Mouse (Mus musculus) CH12.LX (cell line): ENCODE results near the gene Adora1. TPM values are rescaled to one million over a fixed set of nuclear protein-coding genes. Genes with fewer than 3 reads are reported as not detected.

ENCODE experiments used
- DNase-seq: peaks from one replicate; pipeline ENCODE4 v3.0.0-alpha.2; 2013; ENCODE audit errors: extremely low read depth
- H3K27ac ChIP-seq: 2 replicates; pipeline ENCODE4 v1.5.1; 2012; ENCODE audit warnings: low read depth, mild to moderate bottlenecking, control low read depth, moderate library complexity; ENCODE audit not compliant: insufficient read depth
- H3K27me3 ChIP-seq: replicated peaks from 2 replicates; pipeline ENCODE3; 2012; ENCODE audit warnings: inconsistent platforms
- H3K36me3 ChIP-seq, 2 experiments: replicated peaks in 1 of 2; 2 replicates each; pipeline versions ENCODE3 to v1.6.1; 2012; ENCODE audit warnings: inconsistent platforms in 1 of 2, low read length in 1 of 2, mild to moderate bottlenecking in 1 of 2, mixed read lengths in 1 of 2, moderate library complexity in 1 of 2; ENCODE audit not compliant: control insufficient read depth in 1 of 2, insufficient read depth in 1 of 2
- H3K4me1 ChIP-seq, 2 experiments: 2 replicates each; pipeline ENCODE4 v1.6.1; 2012; ENCODE audit warnings: inconsistent platforms in 1 of 2, moderate library complexity in 1 of 2; ENCODE audit not compliant: insufficient read depth in 2 of 2, control insufficient read depth in 1 of 2
- H3K4me2 ChIP-seq: 2 replicates; pipeline ENCODE4 v1.6.1; 2012; ENCODE audit warnings: low read depth, mild to moderate bottlenecking, control low read depth; ENCODE audit not compliant: poor library complexity, insufficient read depth, severe bottlenecking
- H3K4me3 ChIP-seq, 3 experiments: fragments of 150-350 bp in 1 of 3; sonication (generic) in 1 of 3; replicated peaks in 1 of 3; 2 replicates each; pipeline versions ENCODE3 to v1.5.1; 2011 to 2012; ENCODE audit warnings: low read depth in 2 of 3, low read length in 2 of 3, mild to moderate bottlenecking in 2 of 3, moderate library complexity in 2 of 3, control low read depth in 1 of 3, improper control_type of control experiment in 1 of 3, inconsistent platforms in 1 of 3, mixed read lengths in 1 of 3; ENCODE audit not compliant: poor library complexity in 1 of 3
- H3K79me2 ChIP-seq: replicated peaks from 2 replicates; pipeline ENCODE4 v1.6.1; 2012; ENCODE audit warnings: mild to moderate bottlenecking, moderate library complexity; ENCODE audit not compliant: control insufficient read depth, poor library complexity, insufficient read depth, severe bottlenecking; ENCODE audit errors: extremely low read depth
- H3K9ac ChIP-seq: 2 replicates; pipeline ENCODE4 v1.6.1; 2012; ENCODE audit warnings: low read depth, mild to moderate bottlenecking, control low read depth, moderate library complexity; ENCODE audit not compliant: insufficient read depth
- H3K9me3 ChIP-seq: replicated peaks from 2 replicates; pipeline ENCODE3; 2012; ENCODE audit warnings: low read length, inconsistent platforms, mixed read lengths
- BHLHE40 ChIP-seq: IDR thresholded peaks from 2 replicates; pipeline ENCODE4 v1.6.1; 2011; ENCODE audit warnings: mild to moderate bottlenecking, low read depth, low read length, improper control_type of control experiment
- CTCF ChIP-seq, 2 experiments: IDR thresholded peaks in 1 of 2; conservative IDR thresholded peaks in 1 of 2; 2 replicates each; pipeline ENCODE4 v1.5.1; 2011 to 2012; ENCODE audit warnings: low read depth in 2 of 2, low read length in 2 of 2, improper control_type of control experiment in 1 of 2, inconsistent platforms in 1 of 2, mild to moderate bottlenecking in 1 of 2, moderate library complexity in 1 of 2
- EP300 ChIP-seq: IDR thresholded peaks from 2 replicates; pipeline ENCODE4 v1.6.1; 2011; ENCODE audit warnings: low read length, improper control_type of control experiment
- IRF4 ChIP-seq: IDR thresholded peaks from 2 replicates; pipeline ENCODE4 v1.6.1; 2014; ENCODE audit warnings: low read depth, mild to moderate bottlenecking, inconsistent platforms, low read length, improper control_type of control experiment
- JUN ChIP-seq: IDR thresholded peaks from 2 replicates; pipeline ENCODE4 v1.6.1; 2011; ENCODE audit warnings: low read depth, mild to moderate bottlenecking, low read length, improper control_type of control experiment, moderate library complexity; ENCODE audit not compliant: insufficient read depth
- MAX ChIP-seq: IDR thresholded peaks from 2 replicates; pipeline ENCODE4 v1.6.1; 2011; ENCODE audit warnings: low read length, improper control_type of control experiment
- MEF2A ChIP-seq: IDR thresholded peaks from 2 replicates; pipeline ENCODE4 v1.6.1; 2014; ENCODE audit warnings: low read depth, mild to moderate bottlenecking, inconsistent platforms, low read length, improper control_type of control experiment, borderline replicate concordance
- MXI1 ChIP-seq: IDR thresholded peaks from 2 replicates; pipeline ENCODE4 v1.6.1; 2011; ENCODE audit warnings: mild to moderate bottlenecking, low read depth, low read length, improper control_type of control experiment
- MYC ChIP-seq: IDR thresholded peaks from 2 replicates; pipeline ENCODE4 v1.6.1; 2011; ENCODE audit warnings: low read depth, mild to moderate bottlenecking, improper control_type of control experiment, low read length
- POLR2AphosphoS2 ChIP-seq: IDR thresholded peaks from 2 replicates; pipeline ENCODE4 v1.6.1; 2011; ENCODE audit warnings: low read depth, low read length, improper control_type of control experiment
- SIN3A ChIP-seq: IDR thresholded peaks from 2 replicates; pipeline ENCODE4 v1.6.1; 2012; ENCODE audit warnings: low read length, improper control_type of control experiment, inconsistent platforms
- SMC3 ChIP-seq: IDR thresholded peaks from 2 replicates; pipeline ENCODE4 v1.6.1; 2011; ENCODE audit warnings: low read depth, low read length, improper control_type of control experiment
- USF2 ChIP-seq: conservative IDR thresholded peaks from 2 replicates; pipeline ENCODE4 v1.6.1; 2011; ENCODE audit warnings: low read depth, low read length, improper control_type of control experiment
- ZMIZ1 ChIP-seq: IDR thresholded peaks from 2 replicates; pipeline ENCODE4 v1.6.1; 2012; ENCODE audit warnings: low read depth, mild to moderate bottlenecking, inconsistent platforms, low read length, improper control_type of control experiment
- ZNF384 ChIP-seq: IDR thresholded peaks from 2 replicates; pipeline ENCODE4 v1.6.1; 2012; ENCODE audit warnings: low read depth, low read length, improper control_type of control experiment, inconsistent platforms
- dilution Hi-C: fragments of 300-500 bp; cut with MboI; formaldehyde crosslinking; loops from 2 replicates; pipeline ENCODE4 v1.14.3; 2020; ENCODE audit warnings: low sequenced_read_pairs; ENCODE audit not compliant: extremely low pct_unique_long_range_greater_than_20kb, extremely low pct_ligation_motif_present
- in situ Hi-C: fragments of 300-500 bp; cut with MboI; formaldehyde crosslinking; loops from 3 replicates; pipeline ENCODE4 v1.14.3; 2019; ENCODE audit warnings: low sequenced_read_pairs, low pct_ligation_motif_present, low pct_unique_long_range_greater_than_20kb, mixed read lengths
- polyA plus RNA-seq: library from polyadenylated mRNA; unstranded; fragments of >175 nt; gene quantifications from 2 replicates; pipeline ENCODE4 v1.2.1, GENCODE M21; 2012; ENCODE audit warnings: low read depth; ENCODE audit not compliant: insufficient read length
- total RNA-seq, 2 experiments: library from RNA; depleted of rRNA; stranded (reverse); fragments of 300-350 nt in 1 of 2; fragments of >200 nt in 1 of 2; gene quantifications; 2 replicates each; pipeline ENCODE4 v1.2.3; 2012 to 2014

The Adora1 gene
- total and polyA plus RNA-seq, 3 experiments = 0.20 TPM; not detected in 2

DNA sequence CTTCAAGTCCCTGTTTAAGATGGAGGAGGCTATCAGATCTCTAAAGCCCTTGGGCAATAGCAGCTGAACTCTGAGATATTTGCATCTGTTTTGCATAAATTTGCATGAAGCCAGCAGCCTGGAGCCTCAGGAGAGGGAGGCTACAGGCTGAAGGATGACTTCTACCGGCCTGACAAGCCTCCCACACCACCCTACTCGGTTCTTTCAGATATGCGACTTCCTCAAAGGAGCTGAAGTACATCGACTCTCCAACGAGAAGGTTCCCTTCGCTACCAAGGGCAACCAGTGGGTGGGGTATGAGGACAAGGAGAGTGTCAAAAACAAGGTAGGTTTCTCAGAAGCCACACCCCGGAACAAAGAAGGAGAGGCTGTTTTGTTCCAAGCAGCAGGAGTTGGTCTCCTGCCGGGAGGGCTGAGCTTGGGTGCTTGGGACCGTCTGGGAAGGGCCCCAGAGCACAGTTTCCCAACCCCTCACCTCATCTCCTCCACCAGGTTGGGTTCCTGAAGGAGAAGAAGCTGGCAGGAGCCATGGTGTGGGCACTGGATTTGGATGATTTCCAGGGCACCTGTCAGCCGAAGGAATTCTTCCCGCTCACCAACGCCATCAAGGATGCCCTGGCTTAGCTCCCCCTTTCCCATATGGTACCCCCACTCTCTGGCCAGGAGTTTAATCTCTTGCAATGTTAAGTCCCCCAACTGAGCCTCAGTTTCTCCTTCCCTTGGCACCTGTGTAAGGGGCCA is 46.1 kb downstream of the Adora1 start (continued):
- TF ChIP-seq IRF4 (peak; percentile 8; the same call in 1 of the 2 replicates), MXI1 (peak; percentile 40; the same call in 1 of the 2 replicates), MAX (peak; percentile 23; the same call in 1 of the 2 replicates), SIN3A (peak; percentile 20; the same call in 1 of the 2 replicates), ZNF384 (no peak), USF2 (no peak), JUN (no peak), MYC (no peak), BHLHE40 (peak; percentile 36; the same call in 1 of the 2 replicates)

- peak overlapping the region in 1 of 3 experiments; percentile 40 for H3K4me3 ChIP-seq
- in situ Hi-C loops = no loop called here
- no peak overlapping the region for H3K4me2 ChIP-seq
- H3K9me3 ChIP-seq = no peaks in the 10 kb centered on the region
- dilution Hi-C loops = no loop called here
- peaks cover 0 to 2% of the 10 kb centered on the region in 2 experiments for H3K36me3 ChIP-seq
- no peak for TF ChIP-seq BHLHE40
- TF ChIP-seq EP300 = no peak
- no peak for TF ChIP-seq POLR2AphosphoS2
- no peak for TF ChIP-seq USF2
- TF ChIP-seq MYC = no peak
- TF ChIP-seq IRF4 = no peak
- TF ChIP-seq MEF2A = no peak
- no peak for TF ChIP-seq JUN
- TF ChIP-seq SMC3 = no peak
- no peaks in the 10 kb centered on the region for H3K27me3 ChIP-seq
- H3K4me1 ChIP-seq = peaks cover 21 to 72% of the 10 kb centered on the region in 2 experiments
- no peaks in the 10 kb centered on the region for H3K79me2 ChIP-seq
- H3K9ac ChIP-seq = no peak overlapping the region
- DNase-seq = peak; percentile 65
- no peak overlapping the region for H3K27ac ChIP-seq
Measured at GRCm38 (mm10) chr1:134188217-134188616, 47.0 kb downstream of the Adora1 start.

GRCm38 (mm10) chr1:134184089-134184488 is 51.1 kb downstream of the Adora1 start:
- DNase-seq = no peak
- no peak overlapping the region for H3K27ac ChIP-seq
- no peaks in the 10 kb centered on the region for H3K9me3 ChIP-seq
- TF ChIP-seq CTCF (conservative IDR thresholded peaks at IDR 0.05 in 1 of 2, IDR thresholded peaks at IDR 0.05 in 1 of 2; ENCODE audit: low read depth in 2 of 2, low read length in 2 of 2) (no peak), USF2 (no peak), ZMIZ1 (no peak), BHLHE40 (no peak)
- no peaks in the 10 kb centered on the region for H3K79me2 ChIP-seq
- H3K9ac ChIP-seq = no peak overlapping the region
- in situ Hi-C loops (no loop called here), dilution Hi-C loops (no loop called here)
- H3K4me2 ChIP-seq = no peak overlapping the region
- peaks cover 0 to 2% of the 10 kb centered on the region in 2 experiments for H3K36me3 ChIP-seq
- H3K27me3 ChIP-seq = no peaks in the 10 kb centered on the region
- H3K4me3 ChIP-seq = no peak overlapping the region
- peaks cover 12 to 40% of the 10 kb centered on the region in 2 experiments for H3K4me1 ChIP-seq
